Mouse (Mus musculus) liver, embryonic 11.5 days (tissue): ENCODE data around the gene Tmem120b. TPM values are rescaled to one million over a fixed set of nuclear protein-coding genes. Genes with fewer than 3 reads are reported as not detected.

Source experiments
- ATAC-seq: fragments of 200-750 bp; cut with Nextera tagmentation; replicated peaks from 2 replicates; pipeline ENCODE4 v1.8.0; 2017; ENCODE audit warnings: moderate number of reproducible peaks, mild to moderate bottlenecking, moderate TSS enrichment, moderate library complexity; ENCODE audit not compliant: low FRiP score
- DNase-seq: peaks from one replicate; pipeline ENCODE4 v3.0.0-alpha.2; 2017; ENCODE audit warnings: low spot score
- H3K27ac ChIP-seq: fragments of 300-500 bp; sonication (generic); 2 replicates; pipeline ENCODE4 v1.5.1; 2014; ENCODE audit warnings: mild to moderate bottlenecking, low read depth, low read length, control low read depth
- H3K27me3 ChIP-seq: fragments of 300-500 bp; sonication (generic); replicated peaks from 2 replicates; pipeline ENCODE4 v1.6.1; 2014; ENCODE audit warnings: low read length, mixed read lengths; ENCODE audit not compliant: control insufficient read depth, insufficient read depth
- H3K36me3 ChIP-seq: fragments of 300-500 bp; sonication (generic); 2 replicates; pipeline ENCODE4 v1.6.1; 2014; ENCODE audit warnings: mild to moderate bottlenecking, low read length, moderate library complexity, mixed read lengths; ENCODE audit not compliant: control insufficient read depth, insufficient read depth
- H3K4me1 ChIP-seq: fragments of 300-500 bp; sonication (generic); replicated peaks from 2 replicates; pipeline ENCODE4 v1.6.1; 2014; ENCODE audit warnings: low read length, mixed read lengths; ENCODE audit not compliant: control insufficient read depth, insufficient read depth
- H3K4me2 ChIP-seq: fragments of 300-500 bp; sonication (generic); 2 replicates; pipeline ENCODE4 v1.6.1; 2014; ENCODE audit warnings: mild to moderate bottlenecking, control low read depth, moderate library complexity
- H3K4me3 ChIP-seq: fragments of 300-500 bp; sonication (generic); 2 replicates; pipeline ENCODE4 v1.5.1; 2014; ENCODE audit warnings: low read depth, low read length, control low read depth
- H3K9ac ChIP-seq: fragments of 300-500 bp; sonication (generic); 2 replicates; pipeline ENCODE4 v1.6.1; 2014; ENCODE audit warnings: low read depth, low read length, control low read depth
- H3K9me3 ChIP-seq: fragments of 300-500 bp; sonication (generic); 2 replicates; pipeline ENCODE4 v1.6.1; 2016; ENCODE audit warnings: low read length, inconsistent platforms, mixed read lengths; ENCODE audit not compliant: control insufficient read depth
- WGBS: fragments of 180-500 bp; shearing (Covaris S2); extraction: QIAGEN DNeasy Blood & Tissue Kit; methylation state at CpG from one replicate; pipeline ENCODE4 v1.1.7; 2014; 5-methylcytosine and 5-hydroxymethylcytosine counted together
- polyA plus RNA-seq: library from polyadenylated mRNA; unstranded; fragments of >200 nt; fragmentation: Nextera tagmentation; extraction: Ambion mirVana; gene quantifications from 2 replicates; pipeline ENCODE4 v1.2.1, GENCODE M21; 2014

Gene Tmem120b
- polyA plus RNA-seq, 1 experiment from 2014 or later, result 24.3 TPM

GRCm38 (mm10) chr5:123137910-123138229 is 69.7 kb downstream of the Tmem120b start:
- H3K9ac ChIP-seq, result peak overlapping the region; percentile 100
- peak overlapping the region; percentile 100 for H3K4me2 ChIP-seq
- no peak for ATAC-seq
- H3K9me3 ChIP-seq, result no peaks in the 10 kb centered on the region
- WGBS, result 2% methylated on average over 6 of the region's 6 CpGs
- no peaks in the 10 kb centered on the region for H3K36me3 ChIP-seq
- peak overlapping the region; percentile 100 for H3K27ac ChIP-seq
- DNase-seq, result peak; percentile 85
- H3K27me3 ChIP-seq, result no peaks in the 10 kb centered on the region
- peaks cover 60% of the 10 kb centered on the region for H3K4me1 ChIP-seq
- peak overlapping the region; percentile 97 for H3K4me3 ChIP-seq

DNA sequence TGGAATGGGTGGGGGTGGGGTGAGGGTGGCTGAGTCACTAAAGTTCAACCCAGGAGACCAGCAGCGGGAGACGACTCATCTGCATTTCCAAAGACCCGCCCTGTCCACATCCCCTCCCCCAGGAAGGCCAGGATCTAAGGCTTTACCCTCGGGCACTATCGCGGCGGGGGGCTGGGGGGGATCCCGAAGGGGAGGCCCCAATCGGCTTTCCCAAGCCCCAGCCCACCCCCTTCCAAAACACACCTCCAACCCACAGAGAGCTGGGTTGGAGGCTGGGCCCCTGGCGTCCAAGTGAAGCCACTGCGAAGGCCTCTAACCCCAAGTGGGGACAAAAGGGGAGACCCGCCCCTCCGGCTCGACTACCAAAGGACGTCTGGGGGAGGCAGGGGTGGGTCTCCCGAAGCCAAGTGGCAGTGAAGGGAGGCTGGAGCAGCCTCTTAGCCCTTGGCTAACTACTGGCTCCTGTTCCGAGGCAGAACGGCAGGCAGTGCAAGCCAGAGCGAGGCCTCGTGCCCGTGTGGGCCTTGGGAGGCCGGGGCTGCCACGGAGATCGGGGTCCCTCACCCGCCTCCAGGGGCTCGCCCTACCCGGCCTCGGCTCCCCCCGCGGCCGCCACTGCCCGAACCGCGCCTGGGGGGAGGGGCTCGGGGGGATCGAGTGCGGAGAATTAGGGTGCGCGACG is 70.2 kb downstream of the Tmem120b start:
- under 1% methylated on average over 38 of the region's 40 CpGs for WGBS
- peak; percentile 88 for DNase-seq
- Histone ChIP-seq H3K27me3 (no peaks in the 10 kb centered on the region), H3K4me2 (peak overlapping the region; percentile 100), H3K4me3 (peak overlapping the region; percentile 97), H3K9ac (peak overlapping the region; percentile 100), H3K4me1 (peaks cover 55% of the 10 kb centered on the region), H3K36me3 (no peaks in the 10 kb centered on the region), H3K27ac (peak overlapping the region; percentile 100), H3K9me3 (no peaks in the 10 kb centered on the region)
- peak; percentile 60 for ATAC-seq

DNA sequence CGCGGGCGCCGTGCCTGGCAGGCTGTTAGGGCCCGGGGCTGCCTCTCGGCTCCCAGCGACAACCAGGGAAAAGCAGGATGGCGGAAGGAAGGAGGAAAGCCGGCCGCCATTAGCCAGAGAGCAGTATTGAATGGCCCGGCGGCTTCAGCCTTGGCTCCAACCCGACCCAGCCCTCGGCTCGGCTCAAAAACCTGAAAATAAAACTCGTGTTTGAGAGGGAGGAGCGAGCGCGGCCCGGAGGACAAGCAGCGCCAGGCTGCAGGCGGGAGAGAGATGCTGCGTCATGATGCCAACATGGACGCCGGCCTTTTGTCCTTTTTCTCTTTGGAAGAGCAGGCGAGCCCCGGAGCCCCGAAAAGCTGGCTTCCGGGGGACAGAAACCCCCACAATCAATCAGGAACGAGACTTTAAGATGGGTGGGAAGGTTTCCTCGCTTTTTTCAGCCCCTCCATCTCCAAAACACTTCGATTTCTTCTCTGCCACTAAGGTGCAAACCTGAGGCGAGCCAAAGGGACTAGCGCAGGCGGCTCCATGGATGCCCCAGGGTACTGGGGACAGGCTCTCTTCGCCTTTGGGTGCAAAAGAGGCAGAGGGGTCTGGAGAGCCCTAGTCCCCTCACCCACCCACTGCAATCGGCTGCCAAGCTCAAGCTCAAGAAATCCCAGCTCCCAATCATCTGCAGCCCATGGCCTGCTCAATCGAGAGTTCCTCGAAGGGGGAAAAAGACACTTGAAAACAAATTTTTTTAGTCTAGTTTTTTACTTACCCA is 70.9 kb downstream of the Tmem120b start:
- Histone ChIP-seq H3K4me2 (peak overlapping the region; percentile 100), H3K27me3 (no peaks in the 10 kb centered on the region), H3K36me3 (no peaks in the 10 kb centered on the region), H3K4me3 (peak overlapping the region; percentile 97), H3K27ac (peak overlapping the region; percentile 100), H3K4me1 (peaks cover 53% of the 10 kb centered on the region), H3K9me3 (no peaks in the 10 kb centered on the region), H3K9ac (peak overlapping the region; percentile 100)
- ATAC-seq (no peak), DNase-seq (peak; percentile 76)
- WGBS, result 2% methylated on average over 39 of the region's 39 CpGs

DNA sequence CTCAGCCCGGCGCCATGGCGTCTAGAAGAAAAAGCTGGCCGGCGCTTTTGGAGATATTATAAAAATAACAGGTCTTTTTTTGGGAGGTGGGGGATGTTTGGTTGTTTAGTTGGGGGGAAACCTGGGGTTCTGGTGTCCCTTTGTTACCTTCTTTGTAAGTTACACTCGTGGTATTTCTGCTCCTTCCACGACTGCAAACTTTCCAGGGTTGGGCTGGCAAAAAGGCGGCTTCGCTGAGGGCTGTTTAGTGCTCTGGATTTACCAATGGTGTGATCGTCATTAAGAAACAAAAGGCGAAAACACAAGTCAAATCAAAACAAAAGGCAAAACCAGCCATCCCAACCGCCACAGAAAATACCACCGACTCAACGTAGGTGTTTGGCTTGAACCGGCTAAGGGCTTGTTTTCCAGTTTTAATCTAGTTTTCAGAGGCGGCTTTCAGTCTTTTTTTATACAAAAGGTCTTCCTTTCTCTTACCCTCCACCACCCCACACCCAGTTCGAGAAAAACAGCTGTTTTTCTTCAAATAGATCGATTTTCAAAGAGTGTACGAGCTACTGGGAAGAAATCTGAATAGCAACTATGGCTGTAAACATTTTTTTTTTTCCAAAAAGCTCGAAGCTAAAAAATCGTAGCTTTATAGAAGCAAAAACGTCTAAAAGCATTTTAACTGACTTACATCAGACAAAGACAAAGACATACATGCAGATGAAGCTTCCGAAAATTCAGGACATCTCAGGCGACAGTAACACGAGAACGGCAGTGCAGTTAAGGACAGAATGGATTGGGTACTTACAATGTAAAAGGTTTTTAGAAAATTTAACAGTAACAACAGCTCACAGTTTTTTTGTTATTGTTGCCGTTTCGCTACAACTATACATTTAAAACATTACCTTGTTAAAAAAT is 71.8 kb downstream of the Tmem120b start:
- peak overlapping the region; percentile 100 for H3K27ac ChIP-seq
- H3K4me2 ChIP-seq, result peak overlapping the region; percentile 100
- peak overlapping the region; percentile 100 for H3K9ac ChIP-seq
- peak overlapping the region; percentile 97 for H3K4me3 ChIP-seq
- no peaks in the 10 kb centered on the region for H3K9me3 ChIP-seq
- DNase-seq (no peak), ATAC-seq (no peak)
- 3% methylated on average over 28 of the region's 28 CpGs for WGBS
- H3K36me3 ChIP-seq, result no peaks in the 10 kb centered on the region
- H3K27me3 ChIP-seq, result no peaks in the 10 kb centered on the region
- peaks cover 53% of the 10 kb centered on the region for H3K4me1 ChIP-seq

DNA sequence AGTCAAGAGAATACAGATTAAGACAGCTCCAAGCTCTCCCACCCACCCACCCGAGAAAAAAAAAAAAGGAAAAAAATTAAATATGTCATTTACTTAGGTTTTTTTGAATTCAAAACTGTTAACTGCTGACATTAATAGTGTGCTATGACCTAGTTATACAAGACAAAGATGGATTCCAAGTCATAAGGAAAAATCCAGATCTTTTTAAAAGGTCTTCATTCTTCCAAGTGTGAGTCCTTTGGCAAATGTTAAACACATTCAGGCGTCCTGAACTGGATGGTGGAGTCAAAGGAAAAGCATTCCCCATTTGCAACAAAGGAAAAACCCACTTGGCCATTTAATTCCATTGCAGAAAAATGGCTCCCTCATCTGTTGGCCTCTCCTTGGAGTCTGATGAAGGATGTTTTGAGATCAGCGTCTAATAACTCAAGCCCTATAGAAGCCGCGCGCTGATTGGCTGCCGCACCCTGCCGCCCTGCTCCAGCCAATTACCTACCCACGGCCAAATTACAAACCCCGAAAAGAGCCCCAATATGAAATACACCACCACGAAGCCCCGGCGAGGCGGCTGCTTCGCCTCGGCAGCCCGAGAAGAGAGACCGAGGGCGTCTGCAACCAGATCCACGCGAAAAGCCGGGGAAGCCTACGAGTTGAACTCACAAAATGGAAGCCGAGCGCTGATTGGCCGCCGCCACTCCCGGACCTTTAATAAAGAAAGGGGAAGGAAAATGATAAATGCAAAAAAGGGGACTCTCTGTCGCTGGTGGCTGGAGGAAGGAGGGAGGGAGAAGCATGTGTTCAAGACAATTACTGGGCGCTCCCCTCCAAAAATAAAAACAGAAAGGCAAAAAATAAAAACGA is 72.7 kb downstream of the Tmem120b start:
- DNase-seq, result peak; percentile 91
- H3K4me3 ChIP-seq, result peak overlapping the region; percentile 97
- peak overlapping the region; percentile 100 for H3K27ac ChIP-seq
- H3K9me3 ChIP-seq, result no peaks in the 10 kb centered on the region
- peak overlapping the region; percentile 100 for H3K4me2 ChIP-seq
- H3K27me3 ChIP-seq, result no peaks in the 10 kb centered on the region
- peak overlapping the region; percentile 98 for H3K9ac ChIP-seq
- peak; percentile 44 for ATAC-seq
- under 1% methylated on average over 31 of the region's 31 CpGs for WGBS
- H3K36me3 ChIP-seq, result no peaks in the 10 kb centered on the region
- peaks cover 53% of the 10 kb centered on the region for H3K4me1 ChIP-seq

DNA sequence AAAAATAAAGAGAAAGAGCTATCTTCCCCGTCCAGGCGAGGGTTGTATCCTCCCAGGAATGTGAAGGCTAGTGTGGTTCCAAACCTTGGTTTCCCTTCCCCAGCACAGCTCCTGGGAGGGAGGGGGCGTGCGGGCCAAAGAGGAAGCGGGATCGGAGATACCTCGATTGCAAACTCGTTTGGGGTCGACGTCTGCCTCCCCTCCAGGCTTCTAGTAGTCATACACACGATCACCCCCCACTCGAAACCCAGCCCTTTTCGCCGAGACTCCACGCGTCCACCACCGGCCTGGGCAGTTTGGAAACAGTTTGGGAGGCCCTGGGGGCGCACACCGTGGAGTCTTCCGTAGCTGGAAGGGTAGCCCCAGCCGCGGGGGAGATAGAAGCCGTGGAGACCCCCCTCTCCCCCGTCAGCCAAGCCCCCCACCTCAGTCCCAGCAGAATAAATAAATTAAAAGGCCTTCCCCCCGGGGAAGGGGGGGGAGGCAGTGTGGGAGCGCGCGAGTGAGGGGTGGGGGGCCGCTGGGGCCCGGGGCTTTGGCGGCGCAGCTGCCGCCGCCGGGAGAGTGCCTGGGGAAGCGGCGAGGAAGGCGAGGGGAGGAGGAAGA is 73.4 kb downstream of the Tmem120b start:
- Histone ChIP-seq H3K4me1 (peaks cover 49% of the 10 kb centered on the region), H3K9ac (peak overlapping the region; percentile 98), H3K27ac (peak overlapping the region; percentile 100), H3K4me2 (peak overlapping the region; percentile 100), H3K4me3 (peak overlapping the region; percentile 97), H3K9me3 (no peaks in the 10 kb centered on the region), H3K36me3 (peaks cover 4% of the 10 kb centered on the region), H3K27me3 (no peaks in the 10 kb centered on the region)
- peak; percentile 82 for DNase-seq
- WGBS, result under 1% methylated on average over 35 of the region's 38 CpGs
- ATAC-seq, result no peak

DNA sequence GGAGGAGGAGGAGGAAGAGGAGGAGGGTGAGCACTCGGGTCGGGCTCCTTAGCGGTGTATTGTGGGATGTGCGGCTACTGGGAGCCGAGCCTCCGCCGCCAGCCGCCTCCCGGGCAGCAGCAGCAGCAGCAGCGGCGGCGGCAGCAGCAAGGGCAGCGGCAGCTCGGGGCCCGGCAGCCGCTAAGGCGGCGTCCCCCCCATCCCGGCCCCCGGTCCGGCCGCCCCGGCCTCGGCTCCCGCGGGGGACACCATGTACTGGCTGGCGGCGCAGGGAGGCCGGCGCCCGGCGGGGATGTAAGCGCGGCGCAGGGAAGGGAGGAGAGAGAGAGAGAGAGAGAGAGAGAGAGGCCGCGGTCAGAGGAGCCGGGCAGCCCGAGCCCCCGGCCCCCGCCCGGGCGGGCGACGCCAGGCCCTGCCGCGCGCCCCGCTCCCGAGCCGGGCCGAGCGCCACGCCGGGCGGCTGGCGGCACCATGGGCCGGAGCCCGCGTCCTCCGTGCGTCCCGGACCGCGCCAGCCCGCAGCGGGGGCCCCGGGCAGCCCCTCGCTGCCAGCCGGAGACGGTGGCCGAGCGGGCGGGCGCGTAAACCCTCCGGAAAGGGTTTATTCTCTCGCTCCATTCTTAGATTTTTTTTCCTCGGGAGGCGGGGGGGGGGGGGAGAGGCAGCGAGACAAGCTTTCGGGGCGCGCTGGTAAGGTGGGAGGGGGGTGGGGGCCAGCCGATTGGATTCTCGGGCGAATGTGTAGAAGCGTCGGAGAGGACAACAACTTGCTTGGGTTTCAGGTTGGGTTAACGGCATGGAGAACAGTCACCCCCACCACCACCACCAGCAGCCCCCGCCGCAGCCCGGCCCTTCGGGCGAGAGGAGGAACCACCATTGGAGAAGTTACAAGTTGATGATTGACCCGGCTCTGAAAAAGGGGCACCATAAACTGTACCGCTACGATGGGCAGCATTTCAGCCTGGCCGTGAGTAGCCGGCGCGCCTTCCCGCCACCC is 74.2 kb downstream of the Tmem120b start, which contains the start of gene Setd1b:
Gene Setd1b, plus strand, starts transcription at position 33 of the 997 bp plus-strand sequence.
- no peaks in the 10 kb centered on the region for H3K27me3 ChIP-seq
- H3K9me3 ChIP-seq, result no peaks in the 10 kb centered on the region
- peak within 1 kb of the TSS; percentile 100 for H3K4me2 ChIP-seq
- DNase-seq (peak; percentile 73), ATAC-seq (peak; percentile 30; the same call in 1 of the 2 replicates)
- peak within 1 kb of the TSS; percentile 98 for H3K9ac ChIP-seq
- peak within 1 kb of the TSS; percentile 100 for H3K27ac ChIP-seq
- peaks cover 41% of the 10 kb centered on the region for H3K4me1 ChIP-seq
- under 1% methylated on average over 80 of the region's 103 CpGs for WGBS
- peaks cover 6% of the 10 kb centered on the region for H3K36me3 ChIP-seq
- H3K4me3 ChIP-seq, result peak within 1 kb of the TSS; percentile 97
